Mouse (Mus musculus) pancreas, adult 10 weeks (tissue): ENCODE data around the gene Cdk5r1. TPM values are rescaled to one million over a fixed set of nuclear protein-coding genes. Genes with fewer than 3 reads are reported as not detected.

Source experiments
- polyA plus RNA-seq: library from polyadenylated mRNA; stranded (reverse); fragments of 350-450 nt; fragmentation: Illumina TruSeq; extraction: RNeasy Lipid Tissue Mini Kit (QIAGEN cat#74804); gene quantifications from one replicate; pipeline ENCODE4 v1.2.3, GENCODE M21; 2015; ENCODE audit warnings: low read depth, low replicate concordance; ENCODE audit not compliant: insufficient read depth

Cdk5r1 gene
- not detected for polyA plus RNA-seq

GRCm38 (mm10) chr11:80476222-80477189 lies at the start of gene Cdk5r1:
Gene Cdk5r1 (plus strand): TSS chr11:80477023.

GRCm38 (mm10) chr11:80428381-80429008 lies 48.3 kb upstream of the Cdk5r1 start, which contains the start of gene Psmd11:
Gene Psmd11 (plus strand): TSS chr11:80428615.

Other genes starting within 250 kb of the Cdk5r1 start
- 1.5 TPM for gene Rhbdl3, start 176.1 kb upstream of the Cdk5r1 start, polyA plus RNA-seq
- gene 5730455P16Rik, start 99.0 kb upstream of the Cdk5r1 start, polyA plus RNA-seq = 3.0 TPM
- gene Zfp207, start 93.7 kb upstream of the Cdk5r1 start, polyA plus RNA-seq = 24.9 TPM
- 12.6 TPM for gene Psmd11, start 48.4 kb upstream of the Cdk5r1 start, polyA plus RNA-seq